Mouse (Mus musculus): Measurements from ENCODE around the gene Gm3685. TPM values are rescaled to one million over a fixed set of nuclear protein-coding genes. Genes with fewer than 3 reads are reported as not detected.
A peak's percentile ranks its signal among the peaks of the same experiment; 100 is the strongest.
"Not testable (repeated sequence)": the region's sequence is repeated elsewhere in the genome, so short reads cannot be mapped to it uniquely, and the experiment has no call there.

Gene Gm3685
- total RNA-seq (2021) = not detected
- long read RNA-seq, experiment 1 = 0 reads
- long read RNA-seq, experiment 2 = 0 reads

- DNase-seq; intact Hi-C loops (cut with DNase I): not testable (repeated sequence)
Observed at GRCm38 (mm10) chr14:7044870-7045269, at the start of gene Gm3685. Gene Gm3685, minus strand, starts transcription at chr14:7044970.

- DNase-seq = peak; percentile 52 to 55
Observed at GRCm38 (mm10) chr14:7026781-7027749, 17.7 kb downstream of the Gm3685 start, which contains the start of gene Gm10406. Gene Gm10406, minus strand, starts transcription at chr14:7027449.

GRCm38 (mm10) chr14:7026274-7026673 is 18.5 kb downstream of the Gm3685 start:
- DNase-seq = peak; percentile 5 to 7
- intact Hi-C loops (cut with DNase I) = not testable (repeated sequence)

More at GRCm38 (mm10) chr14:7026781-7027749, 17.7 kb downstream of the Gm3685 start, which contains the start of gene Gm10406:
- intact Hi-C loops (cut with DNase I) = not testable (repeated sequence)

Other genes starting within 250 kb of the Gm3685 start
- gene Gm3642, start 204.7 kb downstream of the Gm3685 start, total RNA-seq (2021) = not detected
- under 1 TPM; 0.33 to 0.56 TPM for gene Gm3667, start 155.0 kb downstream of the Gm3685 start, total RNA-seq (2021)
- not detected for gene Gm6356, start 71.2 kb downstream of the Gm3685 start, total RNA-seq (2021)
- under 1 TPM; 0.24 to 0.33 TPM for gene Gm10406, start 17.5 kb downstream of the Gm3685 start, total RNA-seq (2021)
- gene Gm3696, start 55.7 kb upstream of the Gm3685 start, total RNA-seq (2021) = under 1 TPM in 1 of 2 experiments, not detected in 1; 0.32 TPM
- not detected for gene Gm6676, start 80.4 kb upstream of the Gm3685 start, total RNA-seq (2021)
- gene Gm3512, start 129.6 kb upstream of the Gm3685 start, total RNA-seq (2021) = under 1 TPM; 0.48 to 0.56 TPM
- not detected for gene Gm16434, start 149.6 kb upstream of the Gm3685 start, total RNA-seq (2021)
- not detected for gene Gm3727, start 219.7 kb upstream of the Gm3685 start, total RNA-seq (2021)